ENCODE assay signal across 32 mouse cellular contexts in the genomic region with DNA sequence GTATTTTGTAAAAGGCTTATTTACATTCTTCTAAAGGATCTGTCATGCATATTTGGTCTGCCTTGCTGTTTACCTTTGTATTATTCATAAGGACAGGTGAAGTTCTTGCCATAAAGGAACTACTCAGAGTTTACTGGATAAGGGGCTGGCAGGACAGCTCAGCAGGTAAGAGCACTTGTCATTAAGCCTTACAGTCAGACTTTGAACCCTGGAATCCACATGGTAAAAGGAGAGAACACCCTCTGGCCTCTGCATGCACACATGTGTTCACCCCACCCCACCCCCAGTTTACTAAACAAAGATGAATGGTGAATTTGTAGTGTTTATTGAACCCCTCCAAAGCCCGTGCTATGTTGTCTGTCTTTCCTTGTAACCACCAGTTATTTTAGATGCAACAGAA.
"Had no signal": no experiment of that assay in that cellular context is flagged by ENCODE, and none has a peak within 500 bp of the region (broad histone marks: within the 10 kb centered on the region; RNA-seq: fewer than 3 reads in every experiment).

No protein-coding gene starts in this region.

- ATAC-seq: hindbrain, postnatal 0 days; inflammation-experienced regulatory T-cells, adult 6 months had no signal

- H3K4me2 ChIP-seq: heart, embryonic 11.5 days; heart, embryonic 12.5 days; heart, embryonic 13.5 days; heart, embryonic 15.5 days; hindbrain, embryonic 12.5 days; hindbrain, embryonic 13.5 days; hindbrain, embryonic 14.5 days; hindbrain, embryonic 15.5 days; kidney, embryonic 15.5 days had no signal

- H3K27ac ChIP-seq: heart, embryonic 10.5 days; heart, embryonic 13.5 days; heart, embryonic 15.5 days; hindbrain, embryonic 10.5 days; hindbrain, embryonic 12.5 days; hindbrain, embryonic 13.5 days; hindbrain, embryonic 14.5 days; hindbrain, embryonic 15.5 days; hindbrain, postnatal 0 days; kidney, embryonic 15.5 days; kidney, postnatal 0 days; layer of hippocampus, adult 2 months; left cerebral cortex, adult 2 months had no signal

- H3K9ac ChIP-seq: heart, embryonic 12.5 days; heart, embryonic 13.5 days; heart, embryonic 15.5 days; hindbrain, embryonic 12.5 days; hindbrain, embryonic 13.5 days; hindbrain, embryonic 14.5 days; hindbrain, embryonic 15.5 days; kidney, embryonic 15.5 days had no signal

- H3K4me3 ChIP-seq: heart, embryonic 10.5 days; heart, embryonic 12.5 days; heart, embryonic 13.5 days; heart, embryonic 15.5 days; hindbrain, embryonic 10.5 days; hindbrain, embryonic 12.5 days; hindbrain, embryonic 13.5 days; hindbrain, embryonic 15.5 days; kidney, embryonic 15.5 days; layer of hippocampus, adult 2 months; left cerebral cortex, adult 2 months had no signal

- H3K27me3 ChIP-seq: heart, embryonic 12.5 days; heart, embryonic 13.5 days; heart, embryonic 15.5 days; hindbrain, embryonic 12.5 days; hindbrain, embryonic 13.5 days; hindbrain, embryonic 15.5 days; kidney, embryonic 15.5 days had no signal

- H3K4me1 ChIP-seq: heart, embryonic 10.5 days; heart, embryonic 12.5 days; heart, embryonic 13.5 days; heart, embryonic 15.5 days; hindbrain, embryonic 10.5 days; hindbrain, embryonic 12.5 days; hindbrain, embryonic 13.5 days; hindbrain, embryonic 15.5 days; kidney, embryonic 15.5 days had no signal

- DNase-seq: heart, postnatal 10 days; heart, postnatal 14 days; heart, postnatal 36 days; heart, postnatal 4 days; kidney, adult 11 months; kidney, adult 18-20 months; kidney, adult 2 months; kidney, adult 8-10 months; kidney, adult 9 months; kidney, postnatal 10 days; kidney, postnatal 14 days; kidney, postnatal 25 days; kidney, postnatal 36 days; kidney, postnatal 4 days; layer of hippocampus, adult 9-11 months; layer of hippocampus, postnatal 36 days had no signal

- H3K9me3 ChIP-seq: heart, embryonic 10.5 days; heart, embryonic 13.5 days; heart, embryonic 15.5 days; hindbrain, embryonic 10.5 days; hindbrain, embryonic 13.5 days; hindbrain, embryonic 15.5 days; kidney, embryonic 15.5 days had no signal
